Mouse (Mus musculus) right cerebral cortex, adult 2 months (tissue): Measurements from ENCODE around the gene Scyl1.

Experiments
- DNase-seq, 2 experiments: peaks; one replicate each; pipeline ENCODE4 v3.0.0; 2021 to 2022; ENCODE audit warnings: low spot score in 2 of 2

The Scyl1 gene

GRCm38 (mm10) chr19:5803041-5803880, 32.0 kb upstream of the Scyl1 start:
- DNase-seq: peak; percentile 99

GRCm38 (mm10) chr19:5802787-5803040, 31.5 kb upstream of the Scyl1 start:
- no peak for DNase-seq

GRCm38 (mm10) chr19:5802011-5802786, 31.0 kb upstream of the Scyl1 start:
- DNase-seq: peak; percentile 98

- DNase-seq: no peak
These were observed 30.3 kb upstream of the Scyl1 start for GRCm38 (mm10) chr19:5801432-5801964.

GRCm38 (mm10) chr19:5800632-5801431, 29.6 kb upstream of the Scyl1 start:
- no peak for DNase-seq

GRCm38 (mm10) chr19:5800350-5800631, 29.1 kb upstream of the Scyl1 start:
- DNase-seq: no peak

- no peak for DNase-seq
These were observed 28.5 kb upstream of the Scyl1 start for GRCm38 (mm10) chr19:5799566-5800349.

- no peak for DNase-seq
These were observed 27.7 kb upstream of the Scyl1 start for GRCm38 (mm10) chr19:5798700-5799479.

GRCm38 (mm10) chr19:5797381-5798111, 26.3 kb upstream of the Scyl1 start:
- no peak for DNase-seq

- no peak for DNase-seq
These were observed 25.4 kb upstream of the Scyl1 start for GRCm38 (mm10) chr19:5796573-5797111.

GRCm38 (mm10) chr19:5795668-5796572, 24.7 kb upstream of the Scyl1 start:
- DNase-seq: no peak

GRCm38 (mm10) chr19:5794771-5795576, 23.8 kb upstream of the Scyl1 start:
- peak in 1 of 2 experiments; percentile 42 for DNase-seq

GRCm38 (mm10) chr19:5793917-5794770, 22.9 kb upstream of the Scyl1 start:
- DNase-seq: peak; percentile 66 to 73

- DNase-seq: peak; percentile 65 to 72
These were observed 21.9 kb upstream of the Scyl1 start for GRCm38 (mm10) chr19:5793116-5793515.

GRCm38 (mm10) chr19:5791329-5791728, 20.1 kb upstream of the Scyl1 start:
- no peak for DNase-seq

GRCm38 (mm10) chr19:5789066-5789465, 17.8 kb upstream of the Scyl1 start:
- DNase-seq: no peak

- no peak for DNase-seq
These were observed 17.4 kb upstream of the Scyl1 start for GRCm38 (mm10) chr19:5788620-5789019.
